Mouse (Mus musculus): Measurements from ENCODE around the gene Ttc27. TPM values are rescaled to one million over a fixed set of nuclear protein-coding genes. Genes with fewer than 3 reads are reported as not detected.

Gene Ttc27
- polyA plus RNA-seq, 1 experiment from 2014 or later: 15.5 TPM

DNA sequence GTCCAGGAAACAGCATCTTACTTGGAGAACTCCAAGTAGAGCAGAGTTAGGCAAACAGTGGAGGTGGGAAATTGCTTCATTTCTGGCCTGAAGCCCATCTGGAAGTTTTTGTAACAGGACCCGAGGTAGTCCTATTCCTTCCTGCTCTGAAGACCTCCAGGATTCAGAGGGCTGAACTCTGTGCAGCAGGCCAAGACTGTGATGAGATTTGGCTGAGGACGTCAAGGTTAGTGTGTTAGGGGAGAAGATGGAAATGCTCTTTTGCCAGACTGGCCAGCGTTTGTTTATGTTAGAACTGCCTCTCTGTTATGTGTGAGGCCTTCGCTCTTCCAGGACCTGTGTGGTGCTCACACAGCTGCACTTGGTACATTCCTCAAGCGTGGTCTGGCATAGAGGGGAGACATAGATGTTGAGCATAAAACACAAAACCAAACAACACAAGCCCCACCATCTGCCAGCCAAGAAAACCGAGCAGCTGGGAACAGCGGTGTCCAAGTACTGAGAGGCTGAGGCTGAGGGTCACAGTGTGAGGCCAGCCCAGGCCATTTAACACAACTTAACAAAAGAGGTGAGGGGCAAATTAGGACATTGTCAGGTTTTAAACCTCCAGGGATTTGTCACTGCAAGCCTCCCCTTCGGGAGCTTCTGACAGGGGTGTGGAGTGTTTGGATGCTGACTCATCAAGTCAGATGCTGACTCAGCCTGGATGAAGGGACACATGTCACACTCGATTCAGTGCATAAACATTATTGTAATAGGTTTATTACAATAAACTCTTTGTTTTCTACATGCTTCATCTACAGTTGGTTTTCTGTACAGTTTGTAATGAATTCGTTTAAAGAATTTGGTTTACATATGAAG is 128.7 kb downstream of the Ttc27 start:
- Histone ChIP-seq H3K9me3 (no peaks in the 10 kb centered on the region), H3K9ac (no peak overlapping the region), H3K27me3 (no peaks in the 10 kb centered on the region), H3K27ac (replicated peaks) (no peak overlapping the region), H3K4me1 (replicated peaks) (no peaks in the 10 kb centered on the region), H3K36me3 (no peaks in the 10 kb centered on the region), H3K4me2 (no peak overlapping the region), H3K4me3 (no peak overlapping the region)
- 49% methylated on average over 10 of the region's 10 CpGs for WGBS
- no peak for ATAC-seq (ENCODE audit: low FRiP score, low read depth)

DNA sequence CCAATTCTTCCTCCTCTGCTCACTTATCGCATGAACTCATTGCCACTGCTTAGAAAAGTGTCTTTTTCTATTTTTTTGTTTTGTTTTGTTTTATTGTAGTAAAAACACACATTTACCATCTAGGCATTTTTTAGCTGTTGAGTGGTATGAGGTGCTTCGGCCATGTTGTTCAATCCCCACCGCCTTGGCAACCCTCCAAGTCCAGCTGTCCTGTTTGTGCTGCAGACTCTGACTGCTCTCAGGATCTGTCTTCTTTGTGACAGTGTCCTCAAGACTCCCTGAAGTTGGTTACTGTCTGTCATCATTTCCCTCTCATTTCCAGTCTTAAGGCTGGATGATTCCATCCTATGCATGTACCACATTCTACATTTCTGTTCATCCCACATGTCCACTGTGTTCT is 132.7 kb downstream of the Ttc27 start:
- ATAC-seq (ENCODE audit: low FRiP score, low read depth): no peak
- 88% methylated on average over 3 of the region's 3 CpGs for WGBS
- Histone ChIP-seq H3K4me1 (replicated peaks) (no peaks in the 10 kb centered on the region), H3K27me3 (no peaks in the 10 kb centered on the region), H3K36me3 (no peaks in the 10 kb centered on the region), H3K27ac (replicated peaks) (no peak overlapping the region), H3K9me3 (no peaks in the 10 kb centered on the region), H3K9ac (no peak overlapping the region), H3K4me2 (no peak overlapping the region), H3K4me3 (no peak overlapping the region)

DNA sequence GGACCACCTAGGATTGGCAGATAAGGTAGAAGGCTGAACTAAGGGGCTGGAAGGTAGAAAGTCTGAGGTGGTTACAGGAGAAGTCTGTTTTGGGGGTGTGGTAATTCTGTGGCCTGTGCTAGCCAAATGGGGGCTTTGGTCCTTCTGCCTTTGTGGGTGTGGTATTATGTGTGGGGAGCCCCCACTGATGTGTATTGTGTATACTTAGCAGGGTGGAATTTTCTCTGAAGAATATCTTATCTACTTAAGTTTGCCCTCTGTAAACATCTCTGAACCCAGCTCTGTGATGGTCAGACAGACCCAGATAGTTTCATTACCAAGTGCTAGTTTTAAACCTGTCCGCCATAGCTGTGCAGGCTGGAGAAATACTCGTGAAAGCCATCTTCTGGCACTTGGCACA is 141.8 kb downstream of the Ttc27 start:
- no peak for ATAC-seq (ENCODE audit: low FRiP score, low read depth)
- 80% methylated on average over 2 of the region's 2 CpGs for WGBS
- Histone ChIP-seq H3K27ac (replicated peaks) (no peak overlapping the region), H3K4me3 (no peak overlapping the region), H3K4me2 (no peak overlapping the region), H3K27me3 (no peaks in the 10 kb centered on the region), H3K4me1 (replicated peaks) (no peaks in the 10 kb centered on the region), H3K36me3 (no peaks in the 10 kb centered on the region), H3K9ac (no peak overlapping the region), H3K9me3 (no peaks in the 10 kb centered on the region)

DNA sequence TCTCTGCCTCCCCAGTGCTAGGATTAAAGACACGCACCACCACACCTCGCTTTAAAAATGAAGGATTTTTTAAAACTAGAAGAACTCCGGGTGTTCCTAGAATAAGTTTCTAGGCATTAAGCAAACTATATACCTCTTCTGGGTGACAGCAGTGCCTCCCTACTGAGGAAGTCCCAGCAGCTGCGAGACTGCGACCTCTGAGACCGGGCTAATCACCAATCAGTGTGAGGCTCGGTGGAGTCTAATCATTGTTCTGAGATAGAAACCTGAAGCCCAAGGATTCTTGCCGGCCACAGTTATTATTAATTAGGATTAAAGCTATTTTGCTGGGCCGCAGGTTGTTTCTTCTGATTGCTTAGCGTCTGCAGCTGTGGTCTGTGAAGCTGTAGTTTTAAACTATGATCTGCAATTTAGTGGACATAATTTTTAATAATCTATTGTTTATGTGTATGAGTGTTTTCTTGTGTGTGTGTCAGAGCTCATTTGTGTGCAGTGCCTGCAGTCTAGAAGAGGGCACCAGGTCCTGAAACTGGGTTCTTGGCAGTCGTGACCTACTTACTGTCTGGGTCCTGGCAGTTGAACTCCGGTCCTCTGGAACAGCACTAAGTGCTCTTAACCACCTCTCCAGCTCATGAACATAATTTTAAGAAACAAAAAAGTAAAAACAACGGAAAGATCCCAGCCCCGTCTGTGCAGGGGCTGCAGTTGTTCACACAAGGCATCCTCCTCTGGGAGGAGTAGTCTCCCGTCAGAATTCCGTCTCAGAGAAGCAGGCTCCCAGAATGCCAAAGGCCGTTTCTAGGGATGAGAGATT is 142.9 kb downstream of the Ttc27 start:
- no peaks in the 10 kb centered on the region for H3K36me3 ChIP-seq
- no peak overlapping the region for H3K27ac ChIP-seq (replicated peaks)
- 73% methylated on average over 17 of the region's 17 CpGs for WGBS
- no peak for ATAC-seq (ENCODE audit: low FRiP score, low read depth)
- no peaks in the 10 kb centered on the region for H3K27me3 ChIP-seq
- no peak overlapping the region for H3K4me2 ChIP-seq
- H3K9me3 ChIP-seq: no peaks in the 10 kb centered on the region
- H3K4me1 ChIP-seq (replicated peaks): no peaks in the 10 kb centered on the region
- H3K9ac ChIP-seq: no peak overlapping the region
- H3K4me3 ChIP-seq: no peak overlapping the region

DNA sequence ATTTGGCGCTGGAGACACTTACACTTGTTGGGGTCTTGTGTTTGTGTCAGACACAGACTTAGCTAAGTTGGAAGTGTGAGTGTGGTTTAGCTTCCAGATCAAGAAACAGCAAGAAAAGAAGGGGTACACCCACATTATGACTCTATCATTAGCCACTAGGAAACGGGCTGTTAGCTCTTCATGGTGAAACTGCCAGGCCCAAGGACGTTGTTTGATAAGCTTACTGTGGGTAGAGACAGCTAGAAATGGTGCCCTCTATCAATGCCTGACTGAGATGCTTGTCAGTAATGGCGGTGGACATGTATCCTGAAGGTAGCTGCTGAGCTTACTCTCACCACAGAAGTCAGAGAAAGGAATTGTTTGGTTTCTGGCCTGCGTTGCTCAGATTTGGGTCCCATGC is 146.3 kb downstream of the Ttc27 start:
- no peaks in the 10 kb centered on the region for H3K36me3 ChIP-seq
- no peaks in the 10 kb centered on the region for H3K9me3 ChIP-seq
- H3K4me2 ChIP-seq: no peak overlapping the region
- peaks cover 15% of the 10 kb centered on the region for H3K4me1 ChIP-seq (replicated peaks)
- H3K27ac ChIP-seq (replicated peaks): no peak overlapping the region
- H3K9ac ChIP-seq: no peak overlapping the region
- no peak overlapping the region for H3K4me3 ChIP-seq
- no peak for ATAC-seq (ENCODE audit: low FRiP score, low read depth)
- WGBS: 92% methylated on average over 5 of the region's 5 CpGs
- no peaks in the 10 kb centered on the region for H3K27me3 ChIP-seq

DNA sequence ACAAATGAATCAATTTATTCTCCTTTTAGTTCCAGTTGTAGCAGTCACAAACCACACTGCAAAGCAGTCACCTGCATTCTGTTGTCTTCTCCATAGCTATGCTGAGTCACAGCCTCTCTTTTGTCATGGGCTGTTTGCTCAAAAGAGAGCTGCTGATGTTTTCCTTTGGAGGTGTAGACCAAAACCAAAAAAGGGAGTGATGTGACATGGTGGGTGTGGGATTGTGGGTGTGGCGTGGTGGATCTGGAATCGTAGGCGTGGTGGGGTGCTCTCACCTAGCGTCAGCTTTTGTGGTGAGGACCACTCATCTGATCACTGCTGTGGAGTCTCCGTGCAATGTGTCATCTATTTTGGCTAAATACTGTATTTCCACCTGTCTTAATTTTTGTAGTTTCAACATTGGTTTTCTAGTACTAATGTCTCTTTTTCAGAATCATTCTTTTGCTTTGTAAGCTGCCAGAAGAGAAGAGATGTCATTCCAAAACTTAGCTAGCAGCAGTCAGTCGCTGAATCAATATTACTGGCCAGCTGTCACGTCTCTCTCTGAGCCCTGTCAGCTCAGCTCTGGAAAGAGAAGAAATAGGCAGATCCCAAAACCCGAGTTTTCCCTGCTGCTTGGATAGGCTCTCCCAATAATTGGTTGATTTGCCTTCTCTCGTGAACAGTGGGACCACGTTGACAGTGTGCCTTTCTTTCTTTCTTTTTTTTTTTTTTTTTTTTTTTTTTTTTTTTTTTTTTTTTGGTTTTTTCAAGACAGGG is 147.4 kb downstream of the Ttc27 start:
- Histone ChIP-seq H3K9me3 (no peaks in the 10 kb centered on the region), H3K36me3 (no peaks in the 10 kb centered on the region), H3K9ac (no peak overlapping the region), H3K4me2 (no peak overlapping the region), H3K27ac (replicated peaks) (no peak overlapping the region), H3K4me3 (no peak overlapping the region), H3K27me3 (no peaks in the 10 kb centered on the region), H3K4me1 (replicated peaks) (peaks cover 15% of the 10 kb centered on the region)
- WGBS: 84% methylated on average over 10 of the region's 10 CpGs
- ATAC-seq (ENCODE audit: low FRiP score, low read depth): no peak

DNA sequence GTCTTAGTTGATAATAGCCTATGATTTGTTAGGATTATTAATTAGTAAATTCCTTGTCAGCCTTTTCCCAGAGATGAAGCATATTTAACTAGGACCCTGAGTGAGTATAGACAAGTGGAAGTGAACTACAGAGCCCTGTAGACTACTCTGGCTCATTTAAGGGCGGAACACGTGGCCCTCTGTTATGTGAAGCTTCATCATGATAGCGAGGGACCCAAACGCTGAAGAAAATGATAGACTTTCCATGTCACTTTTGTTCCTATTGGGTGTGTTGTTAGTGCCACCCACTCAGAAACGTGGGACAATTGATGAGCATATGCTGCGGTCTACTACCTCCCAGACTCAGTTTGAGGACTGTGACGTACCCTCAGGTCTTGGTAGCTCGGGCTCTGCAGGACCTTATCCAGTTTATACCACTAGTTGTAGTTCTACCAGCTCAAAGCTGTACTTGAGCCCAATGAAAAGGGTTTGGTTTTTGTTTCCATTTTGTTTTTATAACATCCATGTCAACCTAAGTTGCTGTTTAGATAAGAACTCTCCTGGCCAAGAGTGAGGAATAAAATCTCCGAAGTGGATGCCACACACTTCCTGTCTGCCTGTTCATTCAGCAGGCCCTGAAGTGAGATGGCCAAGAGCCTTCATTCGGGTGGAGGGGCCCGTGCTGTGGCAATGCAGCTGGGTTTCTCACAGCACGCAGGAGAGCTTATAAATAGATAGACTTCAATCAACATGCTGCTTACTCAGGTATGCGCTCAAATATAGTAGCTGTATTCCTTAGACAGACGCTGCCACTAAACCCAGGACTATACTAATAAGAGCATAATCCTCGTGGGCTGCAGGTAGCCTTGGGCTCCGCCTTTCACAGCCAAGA is 148.4 kb downstream of the Ttc27 start:
- no peak overlapping the region for H3K4me3 ChIP-seq
- no peak overlapping the region for H3K4me2 ChIP-seq
- ATAC-seq (ENCODE audit: low FRiP score, low read depth): no peak
- peak overlapping the region; percentile 46; the same call in 1 of the 2 replicates for H3K27ac ChIP-seq (replicated peaks)
- WGBS: 76% methylated on average over 16 of the region's 16 CpGs
- no peaks in the 10 kb centered on the region for H3K27me3 ChIP-seq
- H3K9me3 ChIP-seq: no peaks in the 10 kb centered on the region
- peaks cover 15% of the 10 kb centered on the region for H3K4me1 ChIP-seq (replicated peaks)
- no peak overlapping the region for H3K9ac ChIP-seq
- H3K36me3 ChIP-seq: no peaks in the 10 kb centered on the region

DNA sequence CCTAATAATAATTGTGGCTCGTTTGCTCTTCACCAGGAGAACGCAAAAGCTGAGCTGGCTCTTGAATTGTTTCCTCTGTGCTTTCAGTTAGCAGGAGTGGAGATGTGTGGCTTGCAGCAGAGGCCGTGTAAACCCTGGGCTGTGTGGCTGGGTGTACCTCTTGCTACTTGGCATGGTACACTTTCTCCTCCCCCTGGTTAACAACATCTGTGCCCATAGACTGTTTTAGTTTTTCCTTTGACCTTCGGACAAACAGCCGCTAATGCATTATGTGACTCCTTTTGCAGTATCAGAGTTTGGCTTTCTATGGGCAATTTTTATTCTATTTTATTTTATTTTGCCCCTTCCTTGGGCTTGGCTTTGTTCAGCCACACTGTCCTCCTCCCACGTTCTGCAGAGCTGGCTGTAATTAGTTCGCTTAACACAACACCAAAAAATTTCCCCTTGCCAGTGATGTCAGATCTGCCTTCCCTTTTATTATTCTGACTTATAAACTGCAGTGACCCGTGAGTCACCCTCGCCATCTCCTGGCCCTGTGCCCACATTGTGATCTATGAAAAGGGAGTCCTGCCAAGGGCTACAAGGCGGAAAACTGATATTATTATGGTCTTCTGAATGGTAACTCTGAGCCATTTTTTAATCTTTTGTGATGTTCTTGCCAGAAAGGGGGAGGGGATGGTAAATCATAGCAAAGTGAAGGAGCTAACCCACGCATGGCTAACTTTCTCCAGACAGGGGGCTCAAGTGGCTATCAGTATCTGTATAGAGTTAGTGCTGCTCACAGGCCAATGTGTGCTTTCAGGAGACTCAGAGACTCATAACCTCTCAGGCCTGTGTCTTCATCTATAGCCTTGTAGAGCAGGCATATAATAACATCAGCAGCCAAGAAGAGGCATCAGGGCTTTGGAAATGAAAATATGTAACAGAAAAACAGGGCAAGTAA is 149.3 kb downstream of the Ttc27 start:
- ATAC-seq (ENCODE audit: low FRiP score, low read depth): peak; percentile 61
- H3K4me3 ChIP-seq: no peak overlapping the region
- peak overlapping the region; percentile 46; the same call in 1 of the 2 replicates for H3K27ac ChIP-seq (replicated peaks)
- peaks cover 15% of the 10 kb centered on the region for H3K4me1 ChIP-seq (replicated peaks)
- H3K9me3 ChIP-seq: no peaks in the 10 kb centered on the region
- H3K27me3 ChIP-seq: no peaks in the 10 kb centered on the region
- H3K4me2 ChIP-seq: no peak overlapping the region
- WGBS: 15% methylated on average over 11 of the region's 11 CpGs
- H3K36me3 ChIP-seq: no peaks in the 10 kb centered on the region
- H3K9ac ChIP-seq: no peak overlapping the region

DNA sequence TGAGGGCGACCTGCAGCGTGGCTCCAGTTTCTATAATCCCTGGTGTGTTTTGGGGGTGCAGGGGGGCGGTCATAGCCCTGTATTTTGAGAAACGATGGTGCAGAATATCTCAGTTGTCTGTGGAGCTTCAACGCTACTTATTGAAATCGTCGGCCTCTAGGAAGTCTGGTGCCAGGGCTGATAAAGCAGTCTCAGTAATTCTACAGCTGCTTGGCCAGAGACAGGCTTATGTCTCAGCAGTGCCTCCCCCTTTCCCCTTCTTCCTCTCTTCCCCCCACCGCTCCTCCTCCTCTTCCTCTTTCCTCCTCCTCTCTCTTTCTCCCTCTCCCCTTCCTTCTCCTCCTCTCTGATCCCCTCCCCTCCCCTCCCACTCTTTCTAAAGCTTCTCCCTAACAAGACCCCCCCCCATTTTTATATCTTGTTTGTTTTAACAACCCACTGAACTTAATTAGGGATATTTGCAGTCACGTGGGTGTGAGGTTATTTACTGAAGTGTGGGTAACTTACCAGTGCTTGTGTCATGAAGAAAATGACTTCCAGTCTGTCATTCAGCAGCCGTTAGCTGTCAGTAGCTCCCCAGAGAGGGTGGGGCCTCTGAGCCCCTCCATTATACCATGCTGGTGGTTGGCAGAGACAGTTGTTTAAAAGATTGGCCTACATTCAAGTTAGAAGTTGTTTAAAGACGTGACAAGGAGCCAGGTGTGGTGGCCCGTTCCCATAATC is 150.8 kb downstream of the Ttc27 start:
- 68% methylated on average over 12 of the region's 12 CpGs for WGBS
- H3K36me3 ChIP-seq: no peaks in the 10 kb centered on the region
- ATAC-seq (ENCODE audit: low FRiP score, low read depth): no peak
- H3K4me1 ChIP-seq (replicated peaks): peaks cover 15% of the 10 kb centered on the region
- H3K9me3 ChIP-seq: no peaks in the 10 kb centered on the region
- H3K9ac ChIP-seq: no peak overlapping the region
- H3K4me2 ChIP-seq: no peak overlapping the region
- no peaks in the 10 kb centered on the region for H3K27me3 ChIP-seq
- no peak overlapping the region for H3K27ac ChIP-seq (replicated peaks)
- H3K4me3 ChIP-seq: no peak overlapping the region

- Histone ChIP-seq H3K27ac (replicated peaks) (no peak overlapping the region; the same call in 1 of the 2 replicates), H3K27me3 (no peaks in the 10 kb centered on the region), H3K4me2 (no peak overlapping the region), H3K36me3 (no peaks in the 10 kb centered on the region), H3K9me3 (no peaks in the 10 kb centered on the region), H3K9ac (no peak overlapping the region), H3K4me1 (replicated peaks) (peaks cover 15% of the 10 kb centered on the region), H3K4me3 (no peak overlapping the region)
- ATAC-seq (ENCODE audit: low FRiP score, low read depth): no peak
- 57% methylated on average over 8 of the region's 8 CpGs for WGBS
Measured at GRCm38 (mm10) chr17:74869556-74869955, 152.0 kb downstream of the Ttc27 start.

Data from hindbrain, embryonic 15.5 days (tissue).